Mouse (Mus musculus) forebrain, postnatal 0 days (tissue): ENCODE data around the gene Syngr2. TPM values are rescaled to one million over a fixed set of nuclear protein-coding genes. Genes with fewer than 3 reads are reported as not detected.

ENCODE experiments used
- ATAC-seq: fragments of 200-750 bp; cut with Nextera tagmentation; 2 replicates; pipeline ENCODE4 v1.8.0; 2017; ENCODE audit warnings: mild to moderate bottlenecking, moderate library complexity
- DNase-seq: peaks from one replicate; pipeline ENCODE4 v3.0.0-alpha.2; 2015
- H3K27ac ChIP-seq: fragments of 300-500 bp; sonication (generic); 2 replicates; pipeline ENCODE4 v1.5.1; 2014; ENCODE audit warnings: low read depth, mild to moderate bottlenecking, antibody characterized with exemption, low read length, moderate library complexity, mixed read lengths
- H3K27me3 ChIP-seq: fragments of 300-500 bp; sonication (generic); 2 replicates; pipeline ENCODE4 v1.6.1; 2014; ENCODE audit warnings: mild to moderate bottlenecking, low read length, mixed read lengths; ENCODE audit not compliant: insufficient read depth
- H3K36me3 ChIP-seq: fragments of 300-500 bp; sonication (generic); 2 replicates; pipeline ENCODE4 v1.6.1; 2014; ENCODE audit warnings: mild to moderate bottlenecking, moderate library complexity; ENCODE audit not compliant: insufficient read depth
- H3K4me1 ChIP-seq: fragments of 300-500 bp; sonication (generic); 2 replicates; pipeline ENCODE4 v1.6.1; 2014; ENCODE audit warnings: antibody characterized with exemption; ENCODE audit not compliant: insufficient read depth
- H3K4me2 ChIP-seq: fragments of 300-500 bp; sonication (generic); 2 replicates; pipeline ENCODE4 v1.6.1; 2014; ENCODE audit warnings: low read depth, mild to moderate bottlenecking, moderate library complexity
- H3K4me3 ChIP-seq: fragments of 300-500 bp; sonication (generic); 2 replicates; pipeline ENCODE4 v1.5.1; 2014; ENCODE audit warnings: low read depth, low read length, mixed read lengths
- H3K9ac ChIP-seq: fragments of 300-500 bp; sonication (generic); 2 replicates; pipeline ENCODE4 v1.6.1; 2014; ENCODE audit warnings: mild to moderate bottlenecking
- H3K9me3 ChIP-seq: fragments of 300-500 bp; sonication (generic); 2 replicates; pipeline ENCODE4 v1.6.1; 2016; ENCODE audit warnings: low read length
- CTCF ChIP-seq: sonication (generic); IDR thresholded peaks from 2 replicates; pipeline ENCODE4 v1.5.1; 2016; ENCODE audit warnings: antibody characterized with exemption, control low read depth, low read depth
- WGBS: fragments of 180-500 bp; shearing (Covaris S2); extraction: QIAGEN DNeasy Blood & Tissue Kit; methylation state at CpG from one replicate; pipeline ENCODE4 v1.1.7; 2014; 5-methylcytosine and 5-hydroxymethylcytosine counted together
- polyA plus RNA-seq: library from polyadenylated mRNA; unstranded; fragments of >200 nt; fragmentation: Nextera tagmentation; extraction: Ambion mirVana; gene quantifications from 2 replicates; pipeline ENCODE4 v1.2.1, GENCODE M21; 2015
- total RNA-seq: library from RNA; depleted of rRNA; stranded (reverse); fragments of >200 nt; gene quantifications from 2 replicates; pipeline ENCODE4 v1.2.3, GENCODE M21; 2014

Gene Syngr2
- total and polyA plus RNA-seq, 2 experiments from 2014 or later: 15.7 to 16.9 TPM

DNA sequence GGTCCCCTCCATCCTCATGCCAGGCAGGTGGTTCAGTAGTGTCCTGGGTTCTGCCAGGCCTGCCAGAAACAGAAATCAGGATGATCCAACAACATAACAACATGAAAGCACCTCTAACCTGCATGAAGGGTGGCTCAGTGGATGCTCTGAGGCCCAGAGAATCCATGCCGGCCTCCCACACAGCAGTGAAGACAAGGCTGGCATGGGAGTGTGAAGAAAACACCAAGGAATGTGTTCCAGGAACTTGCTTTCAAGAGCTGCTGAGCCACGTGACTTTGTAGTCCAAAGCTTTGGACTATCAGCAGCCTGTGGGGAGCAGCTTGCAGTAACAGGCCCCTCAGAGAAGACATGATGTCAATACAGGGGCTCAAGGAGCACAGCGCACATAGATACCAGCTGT, 43.2 kb upstream of the Syngr2 start:
- Histone ChIP-seq H3K4me2 (no peak overlapping the region), H3K27ac (no peak overlapping the region), H3K36me3 (peaks cover 23% of the 10 kb centered on the region), H3K4me3 (no peak overlapping the region), H3K9ac (no peak overlapping the region), H3K4me1 (no peaks in the 10 kb centered on the region), H3K27me3 (no peaks in the 10 kb centered on the region), H3K9me3 (no peaks in the 10 kb centered on the region)
- ATAC-seq (no peak), DNase-seq (no peak)
- TF ChIP-seq CTCF: no peak
- WGBS: 88% methylated on average over 3 of the region's 3 CpGs

DNA sequence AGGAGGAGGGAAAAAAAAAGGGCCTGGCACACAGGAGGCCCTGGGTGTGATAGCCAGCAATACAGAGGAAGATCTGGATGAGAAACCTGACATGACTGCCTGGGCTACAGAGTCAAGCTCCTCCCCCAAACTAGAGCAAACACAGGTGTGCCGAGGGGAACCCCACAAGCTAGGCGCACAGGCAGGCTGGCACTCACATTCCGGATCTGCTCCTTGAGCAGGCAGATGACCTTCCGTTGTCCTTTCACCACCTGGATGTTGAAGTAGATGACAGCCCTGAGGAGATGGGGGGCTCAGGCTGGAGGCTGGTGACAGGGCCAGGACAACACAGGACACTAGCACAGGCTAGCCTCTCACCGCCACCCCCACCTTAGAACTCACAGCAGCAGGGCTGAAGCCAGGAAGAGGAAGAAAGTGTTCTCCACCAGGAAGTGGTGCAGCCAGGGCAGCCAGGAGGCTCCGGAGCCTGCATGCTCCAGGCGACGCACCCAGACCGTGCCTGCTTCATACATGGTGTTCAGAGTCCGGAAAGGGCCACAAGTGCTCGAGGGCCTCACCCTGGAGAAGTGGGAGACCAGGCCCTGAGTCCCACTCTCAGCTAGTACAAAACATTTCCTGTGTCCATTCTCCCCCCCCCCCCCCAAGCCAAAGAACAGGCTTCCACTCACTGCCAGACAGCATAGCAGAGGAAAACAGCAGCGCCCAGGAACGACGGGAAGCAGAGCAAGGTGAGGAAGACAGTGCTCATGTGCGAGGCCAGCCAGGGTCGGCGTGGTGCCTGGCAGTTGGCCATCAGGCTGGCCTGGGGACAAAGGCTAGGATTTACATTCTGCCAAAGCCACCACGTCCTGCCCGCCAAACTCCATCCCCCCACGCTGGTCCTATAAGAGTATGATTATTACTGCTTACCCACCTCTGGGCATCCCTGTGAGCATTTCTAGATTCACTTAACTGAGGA, 40.5 kb upstream of the Syngr2 start:
- Histone ChIP-seq H3K36me3 (peaks cover 9% of the 10 kb centered on the region), H3K4me3 (no peak overlapping the region), H3K9me3 (no peaks in the 10 kb centered on the region), H3K4me1 (no peaks in the 10 kb centered on the region), H3K27me3 (no peaks in the 10 kb centered on the region), H3K27ac (no peak overlapping the region), H3K9ac (no peak overlapping the region), H3K4me2 (no peak overlapping the region)
- DNase-seq: no peak
- WGBS: 61% methylated on average over 20 of the region's 20 CpGs
- TF ChIP-seq CTCF: no peak
- ATAC-seq: no peak

DNA sequence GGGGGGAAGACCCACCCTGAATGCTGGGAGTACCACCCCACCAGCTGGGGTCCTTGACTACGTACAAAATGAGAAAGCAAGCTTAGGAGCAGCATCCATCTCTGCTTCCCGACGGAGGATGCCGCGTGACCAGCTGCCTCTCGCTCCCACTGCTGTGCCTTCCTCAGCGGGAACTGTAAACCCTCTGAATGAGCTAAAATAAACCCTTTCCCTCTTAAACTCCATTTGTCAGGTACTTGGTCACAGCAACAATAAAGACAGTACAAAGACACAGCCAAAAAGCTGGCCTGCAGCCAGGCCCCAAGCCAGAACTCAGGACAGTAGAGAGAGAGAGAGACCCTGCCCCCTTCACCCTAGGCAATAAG, 39.8 kb upstream of the Syngr2 start:
- H3K9ac ChIP-seq: no peak overlapping the region
- H3K27ac ChIP-seq: no peak overlapping the region
- H3K36me3 ChIP-seq: peaks cover 7% of the 10 kb centered on the region; the same call in 1 of the 2 replicates
- no peaks in the 10 kb centered on the region for H3K4me1 ChIP-seq
- 45% methylated on average over 7 of the region's 7 CpGs for WGBS
- no peak for TF ChIP-seq CTCF
- no peaks in the 10 kb centered on the region for H3K9me3 ChIP-seq
- no peaks in the 10 kb centered on the region for H3K27me3 ChIP-seq
- DNase-seq: no peak
- no peak overlapping the region for H3K4me2 ChIP-seq
- ATAC-seq: no peak
- H3K4me3 ChIP-seq: no peak overlapping the region

DNA sequence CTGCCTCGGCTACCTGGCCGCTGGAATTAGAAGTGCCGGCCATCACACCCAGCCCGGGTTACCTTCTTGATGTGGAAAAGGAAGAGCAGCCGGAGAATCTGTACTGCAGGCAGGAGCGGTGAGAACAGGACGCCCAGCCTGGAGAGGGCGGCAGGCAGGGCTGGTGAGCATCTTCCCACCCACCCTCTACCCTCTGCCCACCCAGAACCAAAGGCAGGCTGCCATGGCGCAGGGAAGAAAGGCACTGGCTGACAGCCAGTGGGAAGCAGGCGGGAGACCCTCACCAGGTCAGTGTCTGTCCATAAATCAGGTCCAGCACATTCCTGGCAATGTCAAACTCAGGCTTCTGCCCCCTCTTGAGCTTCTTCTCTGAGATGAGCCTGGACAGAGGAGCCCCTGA, 39.1 kb upstream of the Syngr2 start:
- no peaks in the 10 kb centered on the region for H3K9me3 ChIP-seq
- H3K4me1 ChIP-seq: no peaks in the 10 kb centered on the region
- no peak overlapping the region for H3K4me2 ChIP-seq
- peaks cover under 1% of the 10 kb centered on the region; the same call in 1 of the 2 replicates for H3K36me3 ChIP-seq
- ATAC-seq: no peak
- no peaks in the 10 kb centered on the region for H3K27me3 ChIP-seq
- no peak overlapping the region for H3K9ac ChIP-seq
- H3K27ac ChIP-seq: no peak overlapping the region
- 86% methylated on average over 10 of the region's 10 CpGs for WGBS
- TF ChIP-seq CTCF: no peak
- H3K4me3 ChIP-seq: no peak overlapping the region
- DNase-seq: no peak

DNA sequence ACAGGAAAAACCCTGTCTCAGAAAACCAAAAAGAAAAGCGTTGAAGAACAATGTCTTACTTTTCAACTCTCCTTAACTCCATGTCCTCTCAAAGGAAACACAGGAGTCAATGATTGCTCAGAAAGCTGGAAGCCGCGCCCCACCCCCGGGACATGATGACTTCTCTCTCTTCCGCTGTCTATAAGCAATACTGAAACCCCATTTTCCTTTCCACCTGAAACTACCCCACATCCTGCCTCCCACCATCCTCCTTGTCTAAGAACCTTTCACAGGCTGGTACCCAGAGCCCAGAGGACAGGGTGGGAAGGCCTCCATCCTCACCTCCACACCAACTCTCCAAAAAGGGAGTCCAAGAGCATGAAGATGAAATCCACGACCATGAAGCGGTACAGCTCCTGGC, 37.1 kb upstream of the Syngr2 start:
- WGBS: 94% methylated on average over 7 of the region's 7 CpGs
- Histone ChIP-seq H3K27me3 (no peaks in the 10 kb centered on the region), H3K4me1 (no peaks in the 10 kb centered on the region), H3K4me2 (no peak overlapping the region), H3K9ac (no peak overlapping the region), H3K27ac (no peak overlapping the region), H3K36me3 (no peaks in the 10 kb centered on the region; the same call in 1 of the 2 replicates), H3K9me3 (no peaks in the 10 kb centered on the region), H3K4me3 (no peak overlapping the region)
- no peak for DNase-seq
- TF ChIP-seq CTCF: no peak
- no peak for ATAC-seq

DNA sequence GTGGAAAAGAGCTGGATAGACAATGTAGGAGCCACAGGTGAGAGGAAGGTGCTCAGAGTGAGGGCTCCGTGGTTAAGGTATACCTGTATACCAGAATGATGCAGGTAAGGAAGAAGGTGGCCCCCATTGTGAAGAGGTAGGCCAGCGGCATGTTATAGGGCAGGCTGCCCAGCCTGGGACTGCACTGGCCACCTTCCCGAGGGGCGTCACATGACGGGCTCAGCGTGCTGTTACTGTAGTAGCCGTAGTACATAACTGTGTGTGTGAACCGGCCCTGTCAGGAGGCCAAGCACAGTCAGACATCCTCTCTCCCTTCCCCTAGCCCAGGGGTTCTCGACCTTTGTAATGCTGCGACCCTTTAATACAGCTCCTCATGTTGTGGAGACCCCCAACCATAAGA, 34.5 kb upstream of the Syngr2 start:
- no peak overlapping the region for H3K4me3 ChIP-seq
- 0 out of 2 replicates have a peak, but pooled peaks cover 3% of the 10 kb centered on the region for H3K27me3 ChIP-seq
- ATAC-seq: no peak
- peaks cover under 1% of the 10 kb centered on the region; the same call in 1 of the 2 replicates for H3K4me1 ChIP-seq
- 87% methylated on average over 10 of the region's 10 CpGs for WGBS
- H3K27ac ChIP-seq: no peak overlapping the region
- TF ChIP-seq CTCF: no peak
- no peak overlapping the region for H3K9ac ChIP-seq
- no peak overlapping the region for H3K4me2 ChIP-seq
- DNase-seq: no peak
- H3K36me3 ChIP-seq: no peaks in the 10 kb centered on the region
- no peaks in the 10 kb centered on the region for H3K9me3 ChIP-seq

DNA sequence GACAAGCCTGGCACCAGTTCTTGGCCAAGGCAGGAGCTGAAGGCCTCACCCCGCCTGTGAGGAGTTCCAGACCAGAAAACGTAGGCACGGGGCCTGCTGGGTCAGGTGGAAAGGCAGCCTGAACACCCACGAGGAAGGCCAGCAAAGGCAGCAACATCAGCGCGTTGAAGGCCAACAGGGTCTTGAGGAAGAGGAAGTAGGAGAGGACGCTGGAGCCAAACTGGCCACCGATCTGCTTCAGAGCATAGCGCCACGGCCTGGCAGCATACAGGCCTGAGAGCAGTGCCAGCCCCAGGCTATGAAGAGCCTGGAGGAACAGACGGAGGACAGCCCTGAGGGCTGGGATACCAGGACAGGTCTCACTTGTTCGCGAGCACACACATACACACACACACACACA, 33.9 kb upstream of the Syngr2 start:
- ATAC-seq: no peak
- 88% methylated on average over 13 of the region's 13 CpGs for WGBS
- Histone ChIP-seq H3K4me1 (peaks cover 7% of the 10 kb centered on the region; the same call in 1 of the 2 replicates), H3K9ac (no peak overlapping the region), H3K27me3 (peaks cover 9% of the 10 kb centered on the region; the same call in 1 of the 2 replicates), H3K36me3 (no peaks in the 10 kb centered on the region), H3K9me3 (no peaks in the 10 kb centered on the region), H3K4me3 (no peak overlapping the region), H3K27ac (no peak overlapping the region), H3K4me2 (no peak overlapping the region)
- no peak for TF ChIP-seq CTCF
- no peak for DNase-seq
